Mouse (Mus musculus) neural tube, embryonic 12.5 days (tissue): ENCODE measurements around the gene Phkb. TPM values are rescaled to one million over a fixed set of nuclear protein-coding genes. Genes with fewer than 3 reads are reported as not detected.
A peak's percentile ranks its signal among the peaks of the same experiment; 100 is the strongest.
"Not testable (repeated sequence)": the region's sequence is repeated elsewhere in the genome, so short reads cannot be mapped to it uniquely, and the experiment has no call there.

ENCODE experiments used
- ATAC-seq: fragments of 200-750 bp; cut with Nextera tagmentation; 2 replicates; pipeline ENCODE4 v1.8.0; 2017; ENCODE audit warnings: low read depth, mild to moderate bottlenecking, moderate TSS enrichment, moderate library complexity; ENCODE audit not compliant: low FRiP score
- H3K27ac ChIP-seq: fragments of 300-500 bp; sonication (generic); 2 replicates; pipeline ENCODE4 v1.5.1; 2016
- H3K27me3 ChIP-seq: fragments of 300-500 bp; sonication (generic); replicated peaks from 2 replicates; pipeline ENCODE4 v1.6.1; 2016; ENCODE audit warnings: mild to moderate bottlenecking
- H3K36me3 ChIP-seq: fragments of 300-500 bp; sonication (generic); 2 replicates; pipeline ENCODE4 v1.6.1; 2016; ENCODE audit warnings: mild to moderate bottlenecking
- H3K4me1 ChIP-seq: fragments of 300-500 bp; sonication (generic); 2 replicates; pipeline ENCODE4 v1.6.1; 2016
- H3K4me2 ChIP-seq: fragments of 300-500 bp; sonication (generic); replicated peaks from 2 replicates; pipeline ENCODE4 v1.6.1; 2016; ENCODE audit warnings: mild to moderate bottlenecking
- H3K4me3 ChIP-seq: fragments of 300-500 bp; sonication (generic); 2 replicates; pipeline ENCODE4 v1.5.1; 2016
- H3K9ac ChIP-seq: fragments of 300-500 bp; sonication (generic); 2 replicates; pipeline ENCODE4 v1.6.1; 2016; ENCODE audit warnings: mild to moderate bottlenecking
- H3K9me3 ChIP-seq: fragments of 300-500 bp; sonication (generic); 2 replicates; pipeline ENCODE4 v1.6.1; 2016; ENCODE audit warnings: mild to moderate bottlenecking
- WGBS: fragments of 180-500 bp; shearing (Covaris S2); methylation state at CpG from one replicate; pipeline ENCODE4 v1.1.7; 2016; 5-methylcytosine and 5-hydroxymethylcytosine counted together
- polyA plus RNA-seq: library from polyadenylated mRNA; unstranded; fragments of >200 nt; fragmentation: Nextera tagmentation; extraction: Ambion mirVana; gene quantifications from 2 replicates; pipeline ENCODE4 v1.2.1, GENCODE M21; 2016

Gene Phkb
- 38.3 and 39.7 TPM in 2 replicates for polyA plus RNA-seq

DNA sequence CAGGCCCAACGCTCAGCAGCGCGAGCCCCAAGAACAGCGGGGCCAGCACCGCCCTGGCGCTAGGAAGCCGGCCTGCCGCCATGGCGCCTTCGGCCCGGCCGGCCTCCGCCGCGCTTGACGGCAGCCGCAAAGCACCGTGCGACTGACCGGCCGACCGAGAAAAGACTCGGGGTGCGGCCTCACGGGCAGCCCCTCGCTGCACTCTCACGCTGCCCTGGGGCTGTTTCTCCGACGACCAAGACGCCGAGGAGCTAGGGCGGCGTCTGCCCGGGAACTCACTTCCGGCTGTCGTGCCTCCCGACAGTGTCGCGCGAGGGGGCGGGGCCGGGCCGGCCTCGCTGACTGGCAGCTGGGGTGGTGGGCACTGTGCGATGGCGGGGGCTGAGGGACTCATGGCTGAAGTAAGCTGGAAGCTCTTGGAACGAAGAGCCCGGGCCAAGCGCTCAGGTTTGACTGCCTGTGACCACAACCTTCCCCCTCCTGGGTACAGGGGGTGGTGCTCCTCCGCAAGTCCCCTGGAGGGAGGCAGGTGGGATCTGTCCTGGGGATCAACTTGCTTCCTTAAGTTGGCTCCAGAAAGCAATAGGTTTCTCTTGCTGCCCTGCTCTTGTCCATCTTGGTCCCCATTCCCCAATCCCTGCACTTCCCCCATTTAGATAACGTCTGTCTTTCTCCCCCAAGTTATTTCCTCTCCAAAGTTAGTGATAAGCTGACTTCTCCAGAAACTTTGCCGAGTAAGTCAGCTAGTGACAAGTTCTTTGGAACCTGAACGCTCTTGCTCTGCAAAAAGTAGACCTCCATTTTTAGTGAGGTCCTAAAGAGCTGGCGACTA is at the start of gene Phkb, which contains the start of gene Itfg1:
TSS of gene Phkb (plus strand) at position 303 of the 832 bp plus-strand sequence.
TSS of gene Itfg1 (minus strand) at position 265 of the 832 bp plus-strand sequence.
- Histone ChIP-seq H3K27ac (peak within 1 kb of the TSS; percentile 93), H3K4me2 (peak within 1 kb of the TSS; percentile 85), H3K9ac (peak within 1 kb of the TSS; percentile 92), H3K27me3 (no peaks in the 10 kb centered on the region), H3K36me3 (peaks cover 6% of the 10 kb centered on the region; the same call in 1 of the 2 replicates), H3K9me3 (no peaks in the 10 kb centered on the region), H3K4me3 (peak within 1 kb of the TSS; percentile 94), H3K4me1 (peaks cover 10% of the 10 kb centered on the region)
- peak; percentile 98 for ATAC-seq
- under 1% methylated on average over 54 of the region's 54 CpGs for WGBS

DNA sequence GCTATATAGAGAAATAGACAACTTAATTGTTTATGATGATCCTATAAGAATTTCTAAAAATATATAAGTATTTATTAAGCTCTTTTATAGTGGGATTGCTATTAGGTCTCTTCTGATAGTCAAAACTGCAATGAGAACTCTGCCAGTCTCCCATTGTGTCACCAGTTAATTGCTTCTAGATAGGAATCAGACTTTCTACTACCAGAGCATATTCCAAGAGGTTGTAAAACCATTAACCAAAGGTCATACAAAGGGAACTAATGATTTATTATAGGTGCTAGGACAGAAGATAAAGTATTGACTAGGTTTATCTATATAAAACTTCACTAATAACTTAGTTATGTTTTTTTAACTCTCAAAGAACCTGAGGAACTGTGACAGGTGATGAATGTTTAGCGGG is 44.4 kb upstream of the Phkb start:
- peaks cover 15% of the 10 kb centered on the region for H3K36me3 ChIP-seq
- 93% methylated on average over 1 of the region's 1 CpGs for WGBS
- not testable (repeated sequence) for H3K4me1 ChIP-seq, H3K4me2 ChIP-seq, H3K4me3 ChIP-seq, H3K27ac ChIP-seq, H3K9me3 ChIP-seq, H3K9ac ChIP-seq, H3K27me3 ChIP-seq, ATAC-seq

DNA sequence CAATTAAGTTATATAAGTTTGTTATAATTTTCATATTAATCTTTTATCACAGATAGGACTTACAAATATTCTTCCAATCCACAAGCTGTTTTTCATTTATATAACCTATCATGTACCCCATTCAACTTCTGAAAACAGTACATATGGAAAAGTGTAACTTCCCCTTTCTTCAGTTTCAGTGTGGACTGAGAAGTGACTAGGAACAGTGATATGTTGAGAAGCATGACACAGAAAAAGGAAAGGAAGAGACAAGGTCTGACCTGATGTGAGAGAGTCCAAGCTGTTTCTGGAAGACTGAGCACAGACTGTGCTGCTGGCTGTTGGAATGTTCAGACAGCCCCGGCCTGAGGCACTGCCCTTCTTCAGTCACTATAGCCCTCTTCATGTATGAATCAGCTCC is 40.6 kb upstream of the Phkb start:
- Histone ChIP-seq H3K27ac (no peak overlapping the region), H3K4me1 (no peaks in the 10 kb centered on the region), H3K9me3 (no peaks in the 10 kb centered on the region), H3K27me3 (no peaks in the 10 kb centered on the region), H3K4me3 (no peak overlapping the region), H3K36me3 (peaks cover 12% of the 10 kb centered on the region), H3K4me2 (no peak overlapping the region), H3K9ac (no peak overlapping the region)
- ATAC-seq: no peak
- 97% methylated on average over 1 of the region's 1 CpGs for WGBS

DNA sequence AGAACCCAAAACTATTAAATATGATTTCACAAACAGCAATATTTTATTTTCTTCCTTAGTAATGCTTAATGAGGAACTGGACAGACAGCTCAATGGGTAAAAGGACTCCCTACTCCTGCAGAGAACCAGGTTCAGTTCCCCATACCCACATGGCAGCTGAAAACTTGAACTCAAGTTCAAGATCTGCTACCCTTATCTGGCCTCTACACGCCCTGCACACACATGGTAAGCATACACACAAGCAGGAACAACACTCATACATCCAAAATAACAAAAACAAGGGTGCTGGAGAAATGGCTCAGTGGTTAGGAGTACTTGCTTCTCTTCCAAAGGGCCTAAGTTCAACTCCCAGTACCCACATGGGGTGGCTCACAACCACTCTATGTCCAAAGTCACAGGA is 39.4 kb upstream of the Phkb start:
- 90% methylated on average over 1 of the region's 1 CpGs for WGBS
- H3K9me3 ChIP-seq: no peaks in the 10 kb centered on the region

DNA sequence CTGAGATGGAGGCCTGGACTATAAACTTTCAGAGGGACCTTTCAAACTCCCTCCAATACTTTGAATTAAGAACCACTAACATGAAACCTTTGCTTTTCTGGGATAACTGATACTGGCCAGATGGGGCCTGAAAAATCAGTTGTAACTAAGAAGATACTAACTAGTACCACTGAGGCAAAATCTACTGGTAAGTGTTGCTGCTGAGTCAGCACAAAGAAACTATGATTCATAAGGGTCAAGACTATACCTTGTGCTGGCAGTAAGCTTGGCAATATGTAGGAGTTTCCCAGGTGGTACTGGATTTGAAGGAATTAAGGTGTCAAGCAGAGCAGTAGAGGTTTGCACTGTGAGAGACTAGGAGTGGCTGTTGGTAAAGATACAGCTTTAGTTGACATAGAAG is 27.1 kb upstream of the Phkb start:
- Histone ChIP-seq H3K36me3 (peaks cover 6% of the 10 kb centered on the region; the same call in 1 of the 2 replicates), H3K27me3 (no peaks in the 10 kb centered on the region), H3K9ac (no peak overlapping the region), H3K9me3 (no peaks in the 10 kb centered on the region; the same call in 1 of the 2 replicates), H3K4me1 (no peaks in the 10 kb centered on the region), H3K4me2 (no peak overlapping the region), H3K4me3 (no peak overlapping the region), H3K27ac (no peak overlapping the region)
- ATAC-seq: no peak

More for the DNA sequence above, 39.4 kb upstream of the Phkb start:
- H3K36me3 ChIP-seq: peaks cover 12% of the 10 kb centered on the region
- H3K4me3 ChIP-seq: no peak overlapping the region
- H3K27ac ChIP-seq: no peak overlapping the region
- no peak overlapping the region for H3K9ac ChIP-seq
- no peaks in the 10 kb centered on the region for H3K4me1 ChIP-seq
- no peak for ATAC-seq
- no peaks in the 10 kb centered on the region for H3K27me3 ChIP-seq
- H3K4me2 ChIP-seq: no peak overlapping the region

DNA sequence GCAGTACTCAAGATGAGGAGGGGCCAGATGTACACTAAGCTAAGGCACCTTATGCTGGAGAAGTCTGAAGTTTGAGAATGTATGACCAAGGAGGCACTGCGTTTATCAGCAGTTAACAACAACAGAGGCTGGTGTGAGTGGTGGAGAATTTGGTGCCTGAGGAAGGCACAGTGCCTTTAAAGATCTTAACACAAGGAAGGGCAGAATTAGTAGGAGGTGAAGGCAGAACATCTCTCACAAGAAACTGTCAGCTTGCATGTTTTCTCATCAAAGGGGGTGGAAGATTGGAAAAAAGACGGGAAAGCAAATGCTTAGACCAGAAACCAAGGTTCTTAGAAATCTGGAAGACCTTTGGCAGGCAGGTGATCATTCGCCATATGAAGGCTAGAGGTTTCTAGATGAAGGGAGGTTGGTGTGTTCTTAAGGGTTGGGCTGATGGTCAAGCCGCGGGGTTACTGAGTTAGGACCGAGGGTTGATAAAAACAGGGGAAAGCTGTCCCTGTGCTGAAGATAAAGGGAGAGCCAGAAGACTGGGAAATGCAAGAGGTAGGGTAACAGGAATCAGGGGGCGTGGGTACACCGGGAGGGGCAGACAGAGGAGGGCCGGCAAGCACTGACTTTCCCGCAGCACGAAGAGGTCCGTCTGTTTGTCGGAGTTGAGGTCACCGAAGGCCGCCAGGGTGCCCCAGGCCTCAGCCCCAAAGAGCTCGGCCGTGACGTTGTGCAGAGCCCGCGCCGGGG is 673 bp upstream of the Phkb start:
- 2% methylated on average over 21 of the region's 21 CpGs for WGBS
- ATAC-seq: peak; percentile 82; the same call in 1 of the 2 replicates
- Histone ChIP-seq H3K27ac (peak overlapping the region; percentile 93), H3K27me3 (no peaks in the 10 kb centered on the region), H3K4me2 (peak overlapping the region; percentile 85), H3K4me3 (peak overlapping the region; percentile 94), H3K4me1 (peaks cover 10% of the 10 kb centered on the region), H3K36me3 (peaks cover 10% of the 10 kb centered on the region; the same call in 1 of the 2 replicates), H3K9ac (peak overlapping the region; percentile 92), H3K9me3 (no peaks in the 10 kb centered on the region)

DNA sequence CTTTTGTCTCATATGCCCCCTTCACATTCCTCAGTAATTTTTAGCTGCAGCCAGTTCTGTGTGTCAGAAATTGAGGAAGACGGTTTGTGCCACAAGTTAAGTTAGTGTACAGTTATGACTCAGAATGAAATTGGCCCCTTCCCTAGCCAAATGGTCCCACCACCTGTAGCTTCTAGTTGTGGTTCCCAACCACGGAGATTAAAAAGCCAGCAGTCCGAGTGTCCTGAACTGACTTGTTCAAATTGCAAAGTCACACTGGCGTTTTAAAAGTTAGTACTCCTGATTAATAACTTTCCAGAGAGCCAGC is 683 bp downstream of the Phkb start:
- H3K36me3 ChIP-seq: peaks cover 5% of the 10 kb centered on the region; the same call in 1 of the 2 replicates
- no peaks in the 10 kb centered on the region for H3K9me3 ChIP-seq
- H3K4me3 ChIP-seq: peak overlapping the region; percentile 94
- H3K27me3 ChIP-seq: no peaks in the 10 kb centered on the region
- peak overlapping the region; percentile 85 for H3K4me2 ChIP-seq
- no peak for ATAC-seq
- no peak overlapping the region for H3K27ac ChIP-seq
- 21% methylated on average over 4 of the region's 4 CpGs for WGBS
- H3K9ac ChIP-seq: peak overlapping the region; percentile 92; the same call in 1 of the 2 replicates
- H3K4me1 ChIP-seq: peaks cover 10% of the 10 kb centered on the region

DNA sequence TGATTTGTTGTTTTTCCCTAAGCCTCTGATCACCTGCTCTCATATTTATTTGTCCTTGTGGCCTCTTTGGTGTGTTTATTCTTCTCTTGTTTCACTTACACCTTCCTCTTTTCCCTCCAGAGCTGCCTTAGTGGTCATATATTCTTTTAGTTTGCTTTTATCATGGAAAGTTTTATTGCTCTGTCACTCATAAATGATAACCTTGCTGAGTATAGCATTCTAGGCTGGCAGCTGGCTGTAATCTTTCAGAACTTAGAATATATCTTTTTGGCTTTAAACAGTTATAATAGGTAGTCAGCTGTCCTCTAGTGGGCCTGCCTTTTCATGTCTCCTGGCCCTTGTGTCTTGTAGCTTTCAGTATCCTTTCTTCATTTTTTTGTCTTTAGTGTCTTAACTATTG is 5.1 kb downstream of the Phkb start:
- H3K27me3 ChIP-seq: no peaks in the 10 kb centered on the region
- no peak overlapping the region for H3K4me2 ChIP-seq
- no peak for ATAC-seq
- no peak overlapping the region for H3K27ac ChIP-seq
- no peaks in the 10 kb centered on the region for H3K36me3 ChIP-seq
- H3K9me3 ChIP-seq: no peaks in the 10 kb centered on the region
- no peaks in the 10 kb centered on the region; the same call in 1 of the 2 replicates for H3K4me1 ChIP-seq
- no peak overlapping the region for H3K4me3 ChIP-seq
- no peak overlapping the region for H3K9ac ChIP-seq

DNA sequence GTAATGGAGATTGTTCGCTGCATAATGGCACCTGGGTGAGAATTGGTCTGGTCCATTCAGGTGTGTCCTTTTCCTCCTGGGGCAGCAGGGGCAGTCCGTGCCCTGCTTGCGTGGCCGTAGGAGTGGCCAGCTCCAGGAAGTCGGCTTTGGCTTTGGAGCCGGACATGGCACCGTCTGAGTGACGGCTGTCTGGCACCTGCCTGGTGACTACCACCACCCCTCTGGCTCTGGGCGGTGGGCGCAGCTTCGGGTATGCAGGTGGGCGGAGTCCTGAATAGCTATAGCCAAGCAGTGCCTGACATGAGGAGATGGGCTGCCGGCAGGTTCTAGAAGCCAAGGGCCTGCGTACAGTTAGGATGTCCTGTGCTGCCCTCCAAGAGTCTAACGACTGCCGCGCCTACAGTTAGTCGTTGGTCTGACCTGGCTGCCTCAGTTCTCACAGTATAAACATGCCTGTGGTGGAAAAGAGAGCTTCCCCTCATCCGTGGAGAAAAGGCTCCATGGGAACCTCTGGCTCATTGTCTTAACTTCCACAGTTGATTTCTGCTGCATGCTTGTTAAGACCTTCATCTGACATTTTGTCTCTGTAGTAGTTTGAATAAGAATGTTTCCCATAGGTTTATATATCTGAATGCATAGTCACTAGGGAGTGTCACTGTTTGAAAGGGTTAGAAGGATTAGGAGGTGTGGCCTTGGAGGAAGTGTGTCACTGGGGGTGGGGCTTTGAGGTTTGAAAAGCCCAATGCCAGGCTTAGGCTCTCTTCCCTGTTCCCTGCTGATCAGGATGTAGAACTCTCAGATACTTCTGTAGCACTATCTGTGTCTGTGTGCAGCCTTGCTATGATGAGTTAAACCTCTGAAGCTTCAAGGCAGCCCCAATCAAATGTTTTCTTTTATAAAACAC is 13.7 kb downstream of the Phkb start:
- no peak for ATAC-seq
- peaks cover 8% of the 10 kb centered on the region; the same call in 1 of the 2 replicates for H3K36me3 ChIP-seq
- H3K4me3 ChIP-seq: no peak overlapping the region
- H3K9ac ChIP-seq: no peak overlapping the region
- WGBS: 87% methylated on average over 19 of the region's 19 CpGs
- no peaks in the 10 kb centered on the region for H3K9me3 ChIP-seq
- H3K27ac ChIP-seq: no peak overlapping the region
- no peaks in the 10 kb centered on the region for H3K4me1 ChIP-seq
- H3K27me3 ChIP-seq: no peaks in the 10 kb centered on the region
- no peak overlapping the region for H3K4me2 ChIP-seq

DNA sequence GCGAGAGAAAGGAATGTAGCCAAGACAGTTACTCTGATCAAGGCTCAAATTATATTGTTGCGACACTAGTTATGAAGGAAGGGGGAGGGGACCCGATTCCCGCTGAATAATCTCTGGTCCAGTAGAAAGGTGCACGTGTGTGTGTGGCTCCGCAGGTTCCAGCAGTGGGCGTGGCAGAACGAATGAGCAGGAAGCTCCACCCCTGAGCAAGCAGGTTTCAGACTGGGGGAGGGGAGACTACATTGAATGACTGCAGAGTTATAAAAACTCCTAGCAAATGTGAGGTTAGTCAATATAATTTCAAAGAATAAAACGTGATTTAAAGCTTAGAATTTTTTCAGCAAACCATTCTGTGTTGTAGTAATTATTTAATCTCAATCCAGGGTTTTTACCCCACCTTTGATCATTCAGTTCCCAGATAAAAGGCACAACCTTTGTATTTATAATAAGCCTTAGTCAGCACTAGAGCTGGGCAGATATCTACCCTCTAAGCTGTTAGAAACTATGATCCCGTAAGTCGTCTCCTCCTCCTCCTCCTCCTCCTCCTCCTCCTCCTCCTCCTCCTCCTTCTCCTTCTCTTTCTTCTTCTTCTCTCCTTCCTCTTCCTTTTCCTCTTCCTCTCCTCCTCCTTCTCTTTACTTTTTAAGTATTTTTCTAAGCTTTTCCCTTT is 16.6 kb downstream of the Phkb start:
- H3K4me1 ChIP-seq, ATAC-seq, H3K9me3 ChIP-seq, H3K27ac ChIP-seq, H3K4me3 ChIP-seq, H3K4me2 ChIP-seq, H3K36me3 ChIP-seq, H3K9ac ChIP-seq, H3K27me3 ChIP-seq: not testable (repeated sequence)
- WGBS: 40% methylated on average over 11 of the region's 11 CpGs

DNA sequence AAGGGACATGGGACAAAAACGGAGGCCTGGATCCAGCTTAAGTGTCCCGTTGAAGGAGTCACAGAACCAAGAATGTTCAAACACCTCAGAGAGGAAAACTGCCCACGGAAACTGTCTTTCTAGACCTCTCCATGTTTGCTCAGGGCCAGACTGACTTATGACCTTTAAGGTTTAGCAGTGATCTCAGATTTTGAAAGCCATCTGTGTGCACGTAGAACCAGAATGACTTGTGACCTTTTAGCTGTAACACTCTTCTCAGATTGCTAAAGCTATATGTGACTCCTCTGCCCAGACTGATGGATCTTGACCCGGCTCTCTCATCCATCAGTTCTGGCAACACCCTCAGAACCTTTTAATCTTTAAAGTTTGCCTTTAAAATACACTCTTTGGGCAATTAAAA is 19.9 kb downstream of the Phkb start:
- no peaks in the 10 kb centered on the region for H3K4me1 ChIP-seq
- 79% methylated on average over 5 of the region's 5 CpGs for WGBS

More for the DNA sequence above, 19.9 kb downstream of the Phkb start:
- no peaks in the 10 kb centered on the region for H3K9me3 ChIP-seq
- H3K4me3 ChIP-seq: no peak overlapping the region
- no peak overlapping the region for H3K27ac ChIP-seq
- H3K36me3 ChIP-seq: no peaks in the 10 kb centered on the region; the same call in 1 of the 2 replicates
- no peaks in the 10 kb centered on the region for H3K27me3 ChIP-seq
- no peak for ATAC-seq
- no peak overlapping the region for H3K9ac ChIP-seq
- no peak overlapping the region for H3K4me2 ChIP-seq
